Mouse (Mus musculus): ENCODE results near the gene Mettl3.
A peak's percentile ranks its signal among the peaks of the same experiment; 100 is the strongest.

The Mettl3 gene

GRCm38 (mm10) chr14:52295558-52296264, 9.2 kb downstream of the Mettl3 start:
- no peak for DNase-seq (ENCODE audit: extremely low spot score, low read depth, low spot score)

GRCm38 (mm10) chr14:52284191-52284590, 20.7 kb downstream of the Mettl3 start:
- no peak for DNase-seq (ENCODE audit: extremely low spot score, low read depth, low spot score)

GRCm38 (mm10) chr14:52283629-52284028, 21.3 kb downstream of the Mettl3 start:
- DNase-seq (ENCODE audit: extremely low spot score, low read depth, low spot score) = no peak

GRCm38 (mm10) chr14:52279747-52280120, 25.2 kb downstream of the Mettl3 start:
- no peak for DNase-seq (ENCODE audit: extremely low spot score, low read depth, low spot score)

GRCm38 (mm10) chr14:52278932-52279746, 25.8 kb downstream of the Mettl3 start, which contains the start of the genes Tox4 and Rab2b:
Gene Tox4, plus strand, starts transcription at chr14:52279146.
Gene Rab2b, minus strand, starts transcription at chr14:52279545.
- DNase-seq (ENCODE audit: extremely low spot score, low read depth, low spot score) = peak; percentile 98

- DNase-seq (ENCODE audit: extremely low spot score, low read depth, low spot score) = no peak
Measured at GRCm38 (mm10) chr14:52277210-52277609, 27.7 kb downstream of the Mettl3 start.

- DNase-seq (ENCODE audit: extremely low spot score, low read depth, low spot score) = no peak
Measured at GRCm38 (mm10) chr14:52272781-52273180, 32.1 kb downstream of the Mettl3 start.

GRCm38 (mm10) chr14:52257484-52258213, 47.3 kb downstream of the Mettl3 start, which contains the start of gene Chd8:
Gene Chd8, minus strand, starts transcription at chr14:52257780.
- no peak for DNase-seq (ENCODE audit: extremely low spot score, low read depth, low spot score)

- no peak for DNase-seq (ENCODE audit: extremely low spot score, low read depth, low spot score)
Measured at GRCm38 (mm10) chr14:52256311-52257175, 48.4 kb downstream of the Mettl3 start.

GRCm38 (mm10) chr14:52246129-52246528, 58.8 kb downstream of the Mettl3 start:
- no peak for DNase-seq (ENCODE audit: extremely low spot score, low read depth, low spot score)

Measured in hindlimb bud, embryonic 11.5 days (tissue).